Mouse (Mus musculus) hindbrain, embryonic 15.5 days (tissue): ENCODE measurements around the gene Ptger3. TPM values are rescaled to one million over a fixed set of nuclear protein-coding genes. Genes with fewer than 3 reads are reported as not detected.

Experiments
- ATAC-seq: fragments of 200-750 bp; cut with Nextera tagmentation; 2 replicates; pipeline ENCODE4 v1.8.0; 2017; ENCODE audit warnings: low read depth, moderate number of reproducible peaks, moderate TSS enrichment; ENCODE audit not compliant: low FRiP score
- H3K27ac ChIP-seq: fragments of 300-500 bp; sonication (generic); replicated peaks from 2 replicates; pipeline ENCODE4 v1.5.1; 2015; ENCODE audit warnings: mild to moderate bottlenecking, inconsistent platforms
- H3K27me3 ChIP-seq: fragments of 300-500 bp; sonication (generic); 2 replicates; pipeline ENCODE4 v1.6.1; 2015; ENCODE audit warnings: control low read depth, inconsistent platforms
- H3K36me3 ChIP-seq: fragments of 300-500 bp; sonication (generic); 2 replicates; pipeline ENCODE4 v1.6.1; 2015; ENCODE audit warnings: control low read depth, inconsistent platforms
- H3K4me1 ChIP-seq: fragments of 300-500 bp; sonication (generic); replicated peaks from 2 replicates; pipeline ENCODE4 v1.6.1; 2015; ENCODE audit warnings: control low read depth, inconsistent platforms
- H3K4me2 ChIP-seq: fragments of 300-500 bp; sonication (generic); 2 replicates; pipeline ENCODE4 v1.6.1; 2015; ENCODE audit warnings: moderate library complexity, mild to moderate bottlenecking, inconsistent platforms
- H3K4me3 ChIP-seq: fragments of 300-500 bp; sonication (generic); 2 replicates; pipeline ENCODE4 v1.5.1; 2015; ENCODE audit warnings: mild to moderate bottlenecking, inconsistent platforms
- H3K9ac ChIP-seq: fragments of 300-500 bp; sonication (generic); 2 replicates; pipeline ENCODE4 v1.6.1; 2015; ENCODE audit warnings: inconsistent platforms
- H3K9me3 ChIP-seq: fragments of 300-500 bp; sonication (generic); 2 replicates; pipeline ENCODE4 v1.6.1; 2016; ENCODE audit warnings: control low read depth, inconsistent platforms
- WGBS: fragments of 180-500 bp; shearing (Covaris S2); methylation state at CpG from one replicate; pipeline ENCODE4 v1.1.7; 2015; 5-methylcytosine and 5-hydroxymethylcytosine counted together
- microRNA counts: library from miRNA; unstranded; fragments of <30 nt; microRNA quantifications from one replicate; lab custom pipeline; 2016
- microRNA-seq: library from miRNA; unstranded; fragments of <30 nt; microRNA quantifications from one replicate; pipeline ENCODE4, GENCODE M21; 2016
- polyA plus RNA-seq: library from polyadenylated mRNA; unstranded; fragments of >200 nt; fragmentation: Nextera tagmentation; extraction: Ambion mirVana; gene quantifications from 2 replicates; pipeline ENCODE4 v1.2.1, GENCODE M21; 2015

Gene Ptger3
- polyA plus RNA-seq, 1 experiment from 2014 or later, result 6.1 TPM

GRCm38 (mm10) chr3:157665471-157665870 is 98.8 kb downstream of the Ptger3 start:
- ATAC-seq, result no peak
- Histone ChIP-seq H3K9ac (no peak overlapping the region), H3K9me3 (no peaks in the 10 kb centered on the region), H3K27me3 (no peaks in the 10 kb centered on the region), H3K36me3 (no peaks in the 10 kb centered on the region), H3K4me1 (no peaks in the 10 kb centered on the region), H3K4me2 (no peak overlapping the region), H3K4me3 (no peak overlapping the region), H3K27ac (no peak overlapping the region)
- 50% methylated on average over 1 of the region's 1 CpGs for WGBS

GRCm38 (mm10) chr3:157666142-157666541 is 99.5 kb downstream of the Ptger3 start:
- no peaks in the 10 kb centered on the region for H3K36me3 ChIP-seq
- H3K4me1 ChIP-seq, result no peaks in the 10 kb centered on the region
- H3K9ac ChIP-seq, result no peak overlapping the region
- H3K4me3 ChIP-seq, result no peak overlapping the region
- no peak for ATAC-seq
- 83% methylated on average over 2 of the region's 2 CpGs for WGBS
- H3K9me3 ChIP-seq, result no peaks in the 10 kb centered on the region
- no peak overlapping the region for H3K27ac ChIP-seq
- H3K27me3 ChIP-seq, result no peaks in the 10 kb centered on the region
- no peak overlapping the region for H3K4me2 ChIP-seq

- no peaks in the 10 kb centered on the region for H3K27me3 ChIP-seq
- no peak overlapping the region for H3K4me2 ChIP-seq
- H3K36me3 ChIP-seq, result no peaks in the 10 kb centered on the region
- ATAC-seq, result no peak
- H3K4me3 ChIP-seq, result no peak overlapping the region
- WGBS, result 89% methylated on average over 3 of the region's 3 CpGs
- H3K9ac ChIP-seq, result no peak overlapping the region
- H3K27ac ChIP-seq, result no peak overlapping the region
- H3K9me3 ChIP-seq, result no peaks in the 10 kb centered on the region
- H3K4me1 ChIP-seq, result no peaks in the 10 kb centered on the region
Observed at GRCm38 (mm10) chr3:157686105-157686504, 119.4 kb downstream of the Ptger3 start.

- no peak overlapping the region for H3K4me2 ChIP-seq
- no peaks in the 10 kb centered on the region for H3K36me3 ChIP-seq
- H3K9me3 ChIP-seq, result no peaks in the 10 kb centered on the region
- no peak overlapping the region for H3K27ac ChIP-seq
- H3K27me3 ChIP-seq, result no peaks in the 10 kb centered on the region
- no peak for ATAC-seq
- H3K4me1 ChIP-seq, result no peaks in the 10 kb centered on the region
- H3K9ac ChIP-seq, result no peak overlapping the region
- WGBS, result 64% methylated on average over 6 of the region's 6 CpGs
- H3K4me3 ChIP-seq, result no peak overlapping the region
Observed at GRCm38 (mm10) chr3:157688419-157689162, 121.9 kb downstream of the Ptger3 start.

MicroRNAs within 50 kb of the gene (microRNA counts, 519-probe panel; counts per million panel counts)
- 2,646 counts per million, percentile 46 among the panel's probes with 10 or more counts for microRNA mmu-miR-186 (lab: Ali Mortazavi, UCI)

Small RNA genes within 50 kb of the gene (microRNA-seq; reads per million reads assigned to microRNA genes)
- gene Mir186, result 606 reads per million, percentile 73 among the genes with 10 or more reads in this experiment

Other genes with a start within 250 kb of the Ptger3 start
- gene Zranb2, start 32.7 kb upstream of the Ptger3 start, polyA plus RNA-seq, result 95.7 and 103 TPM in 2 replicates